Mouse (Mus musculus) adrenal gland, adult (tissue): Measurements from ENCODE around the gene Rbm38.

Experiments used
- DNase-seq, 2 experiments: peaks; one replicate each; pipeline ENCODE4 v3.0.0; 2022 to 2023; ENCODE audit warnings: low spot score in 1 of 2; ENCODE audit not compliant: inconsistent age in 2 of 2

The Rbm38 gene

DNA sequence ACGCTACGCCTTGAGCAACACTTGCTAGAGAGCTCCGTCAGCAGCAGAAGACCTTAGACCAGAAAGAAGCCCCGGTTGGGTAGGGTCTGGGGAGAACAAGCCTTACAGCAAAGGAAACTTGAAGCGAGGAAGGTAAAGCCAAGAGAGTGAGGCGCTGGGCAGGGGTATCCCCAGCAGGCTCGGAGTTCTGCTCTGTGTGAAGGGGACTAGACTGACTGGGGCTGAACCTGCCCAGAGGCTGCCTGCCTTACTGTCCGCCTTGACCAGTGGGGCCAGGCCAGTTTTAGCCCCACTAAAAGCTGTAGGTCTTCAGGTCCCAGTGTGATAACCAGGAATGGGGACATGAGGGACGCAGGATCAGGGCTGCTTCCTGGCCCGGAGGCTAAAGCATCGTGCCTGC is at the start of gene Rbm38:
Gene Rbm38 (plus strand): TSS at position 69 of the 400 bp plus-strand sequence.
- peak; percentile 38 to 52 for DNase-seq

DNA sequence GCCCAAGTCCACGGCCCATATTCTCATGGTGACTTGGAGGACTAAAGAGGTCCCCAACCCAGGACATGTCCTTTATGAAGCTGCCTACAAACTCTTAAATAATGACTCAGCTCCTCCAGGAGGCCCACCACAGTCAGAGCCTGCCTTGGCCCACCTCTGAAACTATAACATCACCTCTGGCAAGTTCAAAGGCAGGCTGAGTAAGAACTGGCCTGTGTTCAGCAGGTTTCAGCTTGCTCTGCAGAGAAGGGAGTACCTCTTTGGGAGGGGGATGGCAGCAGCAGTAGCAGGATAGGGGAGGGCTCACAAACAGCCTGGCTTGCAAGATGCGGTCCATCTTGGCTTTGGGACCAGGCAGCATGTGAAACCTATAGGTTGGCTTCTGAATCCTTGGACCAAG is 48.4 kb upstream of the Rbm38 start:
- no peak for DNase-seq

DNA sequence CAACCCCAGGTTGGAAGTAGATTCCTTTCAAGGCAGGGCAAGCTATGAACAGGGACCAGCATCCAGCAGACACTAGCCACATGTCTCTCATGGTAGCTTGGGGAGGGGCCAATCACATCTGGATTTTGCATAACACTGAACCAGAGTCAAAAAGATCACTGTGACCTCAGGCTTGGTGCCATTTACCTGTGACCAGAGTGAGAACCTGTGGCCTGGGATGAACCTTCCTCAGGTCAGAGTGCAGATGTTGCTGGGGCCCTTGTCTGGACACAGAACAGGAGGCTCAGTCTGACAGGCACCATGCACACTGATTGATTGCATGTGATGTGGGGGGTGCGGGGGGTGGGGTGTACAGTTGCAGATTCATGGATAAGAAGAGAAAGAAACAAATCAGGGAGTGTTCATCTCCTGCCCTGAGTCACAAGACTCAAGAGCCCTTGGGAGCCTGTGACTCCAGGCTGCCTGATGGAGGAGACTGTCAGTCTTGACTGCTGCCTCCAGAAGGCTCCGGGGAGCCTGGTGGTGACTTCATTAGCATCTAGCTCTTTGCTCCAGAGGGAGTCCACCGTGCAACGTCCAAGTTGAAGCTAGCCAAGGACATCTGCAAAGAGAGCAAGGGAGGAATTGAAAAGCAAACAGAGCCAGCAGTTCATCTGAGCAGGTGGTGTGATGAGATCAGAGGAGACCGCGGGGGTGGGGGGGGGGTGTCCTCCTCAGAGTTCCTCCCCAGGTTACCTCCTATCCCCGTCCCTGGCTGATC is 46.3 kb upstream of the Rbm38 start:
- no peak for DNase-seq

DNA sequence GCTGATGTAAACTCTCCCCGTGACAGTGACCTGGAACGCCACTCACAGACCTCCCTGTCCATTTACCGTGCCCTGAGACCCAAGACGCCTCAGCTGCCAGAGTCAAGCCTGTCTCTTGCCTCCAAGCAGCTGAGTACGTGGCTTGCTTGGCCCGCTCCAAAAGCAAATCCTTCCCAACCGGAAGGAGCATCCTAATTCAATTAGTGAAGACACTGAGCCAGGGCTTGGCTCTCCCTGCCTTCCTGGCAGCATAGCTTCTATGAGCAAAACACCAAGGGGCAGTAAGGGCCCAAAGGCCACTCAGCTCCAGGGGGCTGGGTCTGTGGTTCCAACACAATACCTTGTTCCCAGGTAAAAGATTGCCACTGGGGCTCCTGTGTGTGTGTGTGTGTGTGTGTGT is 45.6 kb upstream of the Rbm38 start:
- DNase-seq, result no peak

DNA sequence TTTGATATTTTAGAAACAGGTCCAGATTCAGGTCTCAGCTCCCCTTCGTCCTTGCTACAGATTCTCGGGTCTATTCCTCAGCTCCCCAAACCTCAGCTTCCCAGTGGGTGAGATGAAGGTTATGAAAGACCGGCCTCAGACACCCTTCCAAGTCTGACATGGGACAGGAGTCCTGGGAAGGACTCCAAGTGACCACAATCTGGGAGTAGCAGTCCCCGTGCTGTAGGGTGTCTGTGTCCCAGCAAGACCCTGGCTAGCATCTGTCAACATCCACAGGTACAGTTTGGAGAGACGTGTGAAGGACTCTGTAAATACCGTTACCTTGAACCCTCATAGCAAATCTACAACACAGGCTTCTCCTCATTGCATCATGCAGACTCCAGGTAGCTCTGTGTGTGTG is 45.1 kb upstream of the Rbm38 start:
- DNase-seq, result no peak

DNA sequence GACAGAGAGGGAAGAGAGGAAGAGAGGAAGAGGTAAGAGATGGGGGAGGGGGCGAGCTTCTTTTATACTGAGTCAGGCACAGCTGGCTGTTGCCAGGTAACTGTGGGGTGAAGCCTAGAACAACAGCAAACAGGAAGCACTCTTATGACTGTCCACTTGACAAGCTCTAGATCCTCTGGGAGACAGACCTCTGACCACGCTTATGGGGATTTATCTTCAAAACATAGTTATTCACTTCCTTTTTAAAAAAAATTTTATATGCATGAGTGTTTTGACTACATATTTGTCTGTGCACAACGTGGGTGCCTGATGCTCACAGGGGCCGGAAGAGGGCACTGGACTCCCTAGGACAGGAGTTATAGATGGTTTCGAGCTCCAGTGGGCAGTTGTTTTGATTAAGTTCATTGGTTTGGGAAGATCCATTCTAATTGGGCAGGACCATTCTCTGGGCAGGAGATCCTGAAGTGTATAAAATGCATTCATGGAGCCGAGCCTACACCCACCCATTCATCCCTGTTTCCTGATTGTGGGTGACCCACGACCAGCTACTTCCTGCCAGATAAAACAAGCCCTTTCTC is 43.5 kb upstream of the Rbm38 start:
- DNase-seq, result no peak

DNA sequence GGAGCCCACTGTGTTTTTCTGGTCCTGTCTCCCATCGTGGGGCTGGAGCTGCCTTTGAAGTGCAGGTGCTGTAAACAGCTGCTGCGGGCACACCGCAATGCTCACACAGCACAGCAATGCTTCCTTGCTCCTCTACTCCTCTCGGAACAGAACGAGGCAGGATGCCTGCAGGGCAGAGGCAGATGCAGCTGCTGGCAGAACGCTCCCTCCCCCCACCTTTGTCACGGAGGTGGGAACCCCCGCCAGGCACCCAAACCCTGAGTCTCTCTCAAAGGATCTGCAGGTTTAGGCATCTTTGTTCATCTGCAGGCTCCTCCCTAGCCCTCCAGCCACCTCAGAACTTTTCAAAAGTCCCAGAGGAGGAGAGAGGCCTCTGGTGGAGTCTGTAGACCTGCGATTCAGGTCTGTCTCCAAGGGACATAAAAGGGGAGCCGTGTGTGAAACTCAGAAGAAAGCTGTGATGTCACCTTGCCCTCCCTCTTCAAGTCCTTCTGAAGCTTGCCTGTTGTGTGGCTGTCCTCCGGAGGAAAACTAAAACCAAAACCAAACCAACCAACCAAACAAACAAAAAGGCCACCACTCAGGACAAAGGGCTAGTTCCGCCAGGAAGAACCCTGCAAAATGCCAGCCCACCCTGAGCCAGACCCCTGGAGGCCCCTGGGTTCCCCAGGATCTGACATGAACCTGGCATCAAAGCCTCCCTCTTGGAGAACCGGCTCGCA is 42.7 kb upstream of the Rbm38 start, which contains the start of gene Spo11:
Gene Spo11 (plus strand): TSS at position 292 of the 722 bp plus-strand sequence.
- DNase-seq, result no peak

DNA sequence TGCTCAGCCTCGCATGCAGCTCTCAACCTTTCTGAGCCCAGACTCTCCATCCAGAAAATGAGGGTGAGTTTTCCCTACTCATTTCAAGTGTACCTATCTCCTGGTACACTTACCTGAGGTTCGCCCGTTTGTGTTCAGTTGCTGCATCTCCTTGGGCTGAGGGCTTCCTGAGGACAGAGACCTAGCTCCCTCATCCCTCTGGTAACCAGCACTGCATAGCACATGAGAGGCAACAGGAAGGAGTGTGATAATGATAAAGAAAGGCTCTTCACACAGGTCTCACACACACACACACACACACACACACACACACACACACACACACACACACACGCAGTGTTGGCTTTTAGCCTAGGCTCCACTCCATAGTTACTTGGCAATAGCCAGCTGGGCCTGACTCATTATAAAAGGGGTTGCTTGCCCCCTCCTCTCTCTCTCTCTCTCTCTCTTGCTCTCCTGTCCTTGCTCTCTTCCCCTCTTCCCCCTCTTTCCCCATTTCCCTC is 42.1 kb upstream of the Rbm38 start:
- no peak for DNase-seq

DNA sequence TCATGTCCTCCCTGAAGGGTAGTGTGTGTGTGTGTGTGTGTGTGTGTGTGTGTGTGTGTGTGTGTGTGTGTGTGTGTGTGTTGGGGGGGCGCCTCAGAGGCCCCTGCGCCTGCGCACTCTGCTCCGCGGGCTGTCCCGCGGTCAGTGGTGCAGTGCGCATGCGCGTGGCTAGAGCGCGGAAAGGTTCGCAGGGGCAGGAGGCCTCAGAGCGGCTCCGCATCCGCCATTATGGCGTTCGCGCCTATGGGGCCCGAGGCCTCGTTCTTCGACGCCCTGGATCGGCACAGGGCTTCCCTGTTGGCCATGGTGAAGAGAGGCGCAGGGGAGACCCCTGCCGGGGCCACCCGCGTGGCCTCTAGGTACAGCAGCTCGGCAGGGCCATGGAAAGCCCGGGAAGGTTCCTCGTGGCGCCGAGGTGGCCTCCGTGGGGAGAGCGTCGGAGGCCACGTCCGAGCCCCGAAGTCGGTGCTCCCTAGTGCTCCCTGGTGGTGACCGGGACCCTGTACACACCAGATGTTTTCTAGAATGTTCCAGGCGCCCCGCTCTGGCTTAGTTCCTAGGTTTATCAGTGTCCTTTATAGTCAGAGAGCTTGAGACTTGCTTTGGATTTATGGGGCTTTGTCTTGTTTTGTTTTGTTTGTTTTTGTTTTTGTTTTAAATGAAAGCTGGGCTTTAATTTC is 40.5 kb upstream of the Rbm38 start:
- no peak for DNase-seq

DNA sequence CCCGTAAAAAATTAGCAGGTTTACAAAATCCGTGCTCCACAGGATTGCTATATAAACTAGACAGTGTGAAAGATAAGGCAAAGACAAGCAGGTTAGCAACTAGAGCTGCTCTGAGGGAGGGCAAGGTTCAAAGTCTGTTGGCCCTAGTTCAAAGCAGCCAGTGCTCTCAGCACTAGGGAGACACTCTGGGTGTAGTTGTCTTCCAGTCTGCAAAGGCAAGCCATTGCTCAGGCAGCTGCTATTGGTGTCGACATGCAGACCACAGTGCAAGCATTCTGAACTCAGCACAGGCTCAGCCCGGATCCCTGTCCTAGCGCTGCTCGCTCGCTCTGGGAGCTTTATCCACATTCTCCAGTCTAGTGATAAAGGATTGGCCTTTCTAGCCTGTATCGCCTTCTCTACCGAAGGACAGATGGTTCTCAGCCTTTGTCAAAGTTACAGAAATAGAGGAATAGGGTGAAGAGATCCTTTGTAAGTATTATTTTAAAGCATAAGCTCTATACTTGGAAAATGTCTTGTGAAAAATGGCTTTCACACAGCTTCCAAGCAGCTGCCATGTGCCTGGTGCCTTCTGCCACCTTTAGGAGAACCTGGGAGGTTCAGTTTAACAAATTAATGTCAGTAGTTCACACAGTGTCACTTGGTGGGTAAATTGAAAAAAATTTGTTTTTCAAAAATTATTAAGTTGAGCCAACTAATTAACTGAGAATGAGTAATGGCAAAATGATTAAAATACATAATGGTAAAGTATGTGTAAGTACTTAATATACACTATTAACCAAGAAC is 37.3 kb upstream of the Rbm38 start:
- DNase-seq, result no peak

DNA sequence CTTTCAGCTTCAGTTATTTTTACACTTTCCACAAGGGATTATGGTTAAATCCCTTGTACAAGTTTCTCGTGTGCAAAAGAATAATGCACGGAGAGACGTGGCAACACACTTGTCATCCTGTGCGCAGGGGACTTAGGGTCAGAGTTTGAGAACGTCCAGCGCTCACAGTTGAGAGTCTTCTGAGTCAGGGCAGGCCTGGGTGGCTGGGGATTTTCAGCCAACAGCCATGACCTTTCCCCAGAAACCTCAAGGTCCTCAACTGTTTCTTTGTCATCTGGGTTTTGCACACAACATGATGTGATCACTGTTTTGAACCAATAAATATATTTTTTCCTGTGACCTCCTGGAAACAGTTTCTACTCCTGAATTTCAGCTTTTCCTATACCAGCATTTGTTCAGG is 30.1 kb upstream of the Rbm38 start:
- DNase-seq, result peak; percentile 84 to 88

DNA sequence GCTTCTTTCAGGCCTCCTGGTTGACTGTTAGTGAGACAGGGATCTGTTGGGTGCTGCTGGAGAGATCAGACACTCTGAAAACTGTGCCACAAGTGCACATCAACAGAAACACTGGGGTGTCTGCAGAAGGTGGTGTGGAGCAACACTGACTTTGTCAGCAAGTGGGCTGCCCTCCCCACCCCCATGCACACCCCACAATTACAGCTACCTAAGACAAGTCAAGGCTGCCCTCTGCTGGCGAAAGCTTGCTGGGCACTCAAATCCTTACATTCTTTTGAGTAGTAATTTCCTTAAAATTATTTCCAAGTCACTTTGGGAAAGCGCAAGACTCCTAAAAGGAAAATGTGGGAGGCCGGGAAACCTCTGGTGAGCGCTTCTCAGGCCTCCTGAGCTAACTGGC is 24.1 kb upstream of the Rbm38 start:
- DNase-seq, result peak; percentile 75 to 91

DNA sequence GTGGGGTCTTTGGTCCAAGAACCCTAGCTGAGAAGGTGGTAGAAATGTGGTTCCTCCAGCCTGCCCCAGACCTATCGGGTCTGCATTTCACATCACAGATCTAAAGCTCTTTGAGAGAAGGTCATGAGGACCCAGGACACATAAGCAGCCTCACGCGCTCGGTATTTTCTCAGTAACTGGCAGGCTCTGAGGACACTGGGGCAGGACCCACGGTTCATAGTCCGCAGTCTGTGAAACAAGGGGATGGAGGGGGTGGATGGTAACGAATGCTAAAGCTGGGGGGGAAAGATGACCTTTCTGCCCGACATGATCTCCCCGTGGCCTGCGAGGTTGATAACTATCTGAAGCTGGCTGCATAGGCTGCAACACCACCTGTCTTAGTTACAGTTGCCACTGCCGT is 22.6 kb upstream of the Rbm38 start:
- DNase-seq, result no peak

DNA sequence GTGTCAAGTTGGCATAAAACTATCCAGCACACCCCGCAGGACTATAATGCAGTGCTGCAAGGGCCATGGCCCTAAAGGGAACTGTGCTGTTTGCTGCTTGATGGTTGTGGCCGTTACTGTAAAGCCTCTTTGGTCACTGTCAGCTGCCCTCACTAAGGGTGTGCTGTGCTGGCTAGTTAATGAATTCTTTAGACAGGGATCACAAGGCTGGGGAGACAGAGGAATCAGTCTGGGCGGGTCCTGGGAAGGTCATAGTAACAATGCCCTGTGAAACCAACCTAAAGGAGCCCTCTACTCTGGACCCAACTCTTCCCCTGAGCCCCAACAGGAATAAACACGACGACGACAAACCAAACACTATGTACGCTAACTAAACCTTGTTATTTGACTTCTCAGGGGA is 21.8 kb upstream of the Rbm38 start:
- no peak for DNase-seq

DNA sequence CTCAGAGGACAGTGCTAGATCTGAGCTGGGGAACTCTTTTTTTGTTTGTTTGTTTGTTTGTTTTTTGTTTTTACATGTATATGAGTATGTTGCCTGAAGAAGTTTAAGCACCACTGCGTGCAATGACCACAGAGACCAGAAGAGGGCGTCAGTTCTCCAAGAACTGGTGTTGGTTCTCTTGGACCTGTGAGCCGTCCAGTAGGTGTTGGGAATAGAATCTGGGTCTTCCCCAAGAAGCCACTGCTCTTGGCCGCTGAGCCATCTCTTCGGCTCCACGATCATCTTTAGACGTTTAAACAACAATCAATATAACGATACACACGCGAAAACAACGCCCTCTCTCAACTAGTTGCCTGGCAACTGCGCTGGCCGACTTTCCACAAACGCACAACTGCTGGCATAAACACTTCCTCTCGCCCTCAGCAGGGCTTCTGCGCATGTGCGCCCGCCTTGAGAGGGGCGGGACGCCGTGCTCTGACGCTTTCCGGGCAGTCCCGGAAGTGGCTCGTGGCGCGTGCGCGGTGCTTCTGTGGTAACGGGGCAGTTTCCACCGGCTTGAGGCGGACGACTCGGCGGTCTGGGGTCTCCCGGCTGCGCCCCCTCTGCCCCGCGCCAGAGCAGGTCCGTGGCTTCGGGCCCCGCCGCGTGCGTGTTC is 20.5 kb upstream of the Rbm38 start, which contains the start of gene Rae1:
Gene Rae1 (plus strand): TSS at position 488 of the 655 bp plus-strand sequence.
- peak; percentile 99 for DNase-seq

DNA sequence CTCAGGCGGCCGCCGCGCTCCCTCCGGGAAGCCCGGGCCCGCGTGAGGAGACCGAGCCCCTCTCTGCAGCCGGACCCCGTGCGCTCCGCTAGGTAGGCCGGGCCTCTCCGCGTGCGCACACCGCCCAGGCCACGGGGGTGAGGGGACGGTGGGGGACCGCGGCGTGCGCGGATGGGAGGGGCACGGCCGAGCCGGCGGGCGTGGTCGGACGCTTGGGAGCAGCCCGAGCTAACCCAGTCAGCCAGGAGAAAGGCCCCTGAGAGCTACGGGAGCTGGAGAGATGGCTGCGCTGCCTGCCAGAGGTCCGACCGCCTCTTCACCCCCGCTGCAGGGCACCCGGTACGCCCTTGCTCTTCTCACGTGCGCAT is 20.0 kb upstream of the Rbm38 start:
- DNase-seq, result no peak

DNA sequence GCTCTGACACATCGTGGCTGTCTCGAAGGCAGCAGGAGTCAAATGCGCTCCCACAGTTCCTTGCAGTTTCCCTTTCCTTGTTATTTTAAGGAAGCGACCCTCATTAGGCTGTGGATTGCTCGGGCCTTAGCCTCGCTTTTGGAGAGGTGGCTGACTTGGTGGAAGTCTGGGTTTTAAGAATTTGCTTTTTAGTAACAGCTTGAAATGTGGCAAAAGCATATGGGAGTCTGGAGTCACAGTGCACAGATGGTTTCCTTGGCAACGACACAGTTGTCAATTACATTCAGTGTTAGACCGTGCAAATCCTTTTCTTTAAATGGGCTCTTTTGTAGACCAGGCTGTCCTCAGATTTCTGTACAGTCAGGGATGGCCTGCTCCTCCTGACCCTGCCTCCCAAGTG is 19.4 kb upstream of the Rbm38 start:
- DNase-seq, result no peak

DNA sequence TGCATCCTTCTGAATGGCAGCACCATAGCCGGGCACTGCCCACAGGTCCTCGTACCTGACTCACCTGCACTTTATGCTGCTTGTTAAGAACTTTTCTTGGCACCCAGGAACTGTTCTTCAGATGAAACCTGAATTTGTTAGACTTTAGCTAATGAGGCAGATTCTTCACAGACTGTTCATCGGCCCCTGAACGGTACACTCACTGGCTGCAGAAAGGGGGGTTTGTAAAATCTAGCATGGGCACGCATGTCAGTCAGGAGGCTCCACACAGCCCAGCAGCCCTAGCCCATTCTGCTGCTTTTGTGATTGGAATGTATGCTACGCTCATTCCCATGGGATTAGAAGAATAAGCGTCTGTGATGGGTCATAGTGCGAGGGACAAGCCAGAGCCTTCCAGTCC is 16.6 kb upstream of the Rbm38 start:
- no peak for DNase-seq

DNA sequence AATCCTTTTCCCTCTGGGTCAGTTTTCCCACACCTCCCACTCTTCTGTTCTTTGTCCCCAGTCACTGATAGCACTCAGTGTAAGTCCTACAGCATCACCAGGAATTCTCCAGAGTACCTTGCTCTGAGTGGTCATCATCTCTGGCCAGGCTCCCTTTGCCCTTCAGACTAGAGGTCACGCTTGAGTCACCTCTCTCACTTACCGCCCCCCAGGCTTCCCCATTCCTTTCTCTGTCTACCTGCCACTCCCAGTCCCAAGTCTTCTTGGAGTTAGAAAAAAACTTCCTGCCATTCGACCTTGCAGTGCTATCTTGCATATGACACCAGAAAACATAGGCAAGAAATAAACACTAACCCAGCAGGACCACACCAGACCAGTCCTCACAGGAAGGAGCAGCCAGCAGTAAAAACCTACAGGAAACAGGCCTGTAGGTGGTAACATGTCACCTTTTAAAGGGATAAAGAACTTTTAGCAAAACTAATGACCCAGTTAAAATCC is 10.0 kb upstream of the Rbm38 start:
- DNase-seq, result no peak

DNA sequence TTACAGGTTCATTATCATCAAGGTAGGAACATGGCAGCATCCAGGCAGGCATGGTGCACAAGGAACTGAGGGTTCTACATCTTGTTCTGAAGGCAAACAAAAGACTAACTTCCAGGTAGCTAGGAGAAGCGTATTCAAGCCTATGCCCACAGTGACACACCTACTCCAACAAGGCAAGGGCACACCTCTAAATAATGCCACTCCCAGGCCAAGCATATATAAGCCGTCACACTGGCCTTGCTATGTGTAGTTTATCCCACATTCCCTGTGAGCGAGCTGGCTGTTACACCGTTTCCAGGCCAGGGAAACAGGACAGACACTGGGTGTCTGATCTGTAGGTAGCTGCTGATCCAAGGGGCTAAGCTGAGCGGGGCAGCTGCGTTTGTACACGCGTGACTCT is 8.9 kb upstream of the Rbm38 start:
- DNase-seq, result no peak
